ENCODE assay signal across 9 mouse cellular contexts in the genomic region with DNA sequence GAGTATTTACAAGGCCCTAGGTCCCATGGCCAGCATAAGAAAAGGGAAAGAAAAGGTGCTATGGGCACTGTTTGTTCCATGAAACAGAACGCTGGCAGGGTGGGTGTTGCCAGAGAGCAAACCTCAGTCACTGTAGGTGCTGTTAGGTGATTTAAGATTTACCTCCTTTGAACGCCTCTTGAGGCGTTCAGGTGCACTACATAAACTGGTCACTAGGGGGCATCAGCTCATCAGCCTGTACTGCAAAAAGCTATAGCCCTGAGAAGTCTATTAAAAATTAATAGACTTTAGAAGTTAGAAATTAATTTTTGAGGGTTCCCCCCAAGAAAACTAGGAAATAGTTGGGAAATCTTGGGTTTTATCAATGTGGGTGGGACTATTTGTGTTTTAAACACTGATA. TPM values are rescaled to one million over a fixed set of nuclear protein-coding genes. Genes with fewer than 3 reads are reported as not detected.
DNase-seq lines count a peak whose midpoint lies in the region; ATAC-seq and TF ChIP-seq lines count a peak whose summit lies in the region.
"Had no signal": no experiment of that assay in that cellular context is flagged by ENCODE, and none has a peak within 500 bp of the region (broad histone marks: within the 10 kb centered on the region; RNA-seq: fewer than 3 reads in every experiment).

No protein-coding gene starts in this region.

- H3K27ac ChIP-seq in forebrain, embryonic 14.5 days (ENCODE audit: low read depth, low read length) = no peak overlapping the region
- H3K27ac ChIP-seq in forebrain, embryonic 16.5 days (ENCODE audit: low read length) = no peak overlapping the region
- no peak overlapping the region; the same call in 1 of the 2 replicates for H3K27ac ChIP-seq in left cerebral cortex, adult 2 months
- H3K27ac ChIP-seq: lung, embryonic 15.5 days had no signal

- no peaks in the 10 kb centered on the region for H3K27me3 ChIP-seq in forebrain, embryonic 14.5 days (replicated peaks; ENCODE audit: control insufficient read depth, insufficient read depth, low read length)
- no peaks in the 10 kb centered on the region for H3K27me3 ChIP-seq in forebrain, embryonic 16.5 days (replicated peaks; ENCODE audit: control insufficient read depth, insufficient read depth, low read length)
- H3K27me3 ChIP-seq in splenic B cell, adult 2 months (ENCODE audit: control insufficient read depth, insufficient read depth, low read length, poor library complexity, severe bottlenecking) = no peaks in the 10 kb centered on the region
- H3K27me3 ChIP-seq: lung, embryonic 15.5 days had no signal

- DNase-seq in forebrain, embryonic 14.5 days (ENCODE audit: low spot score) = peak; percentile 86
- peak; percentile 84 for DNase-seq in adipocyte (ENCODE audit: low spot score)
- peak; percentile 75 for DNase-seq in embryo, embryonic 11 days
- DNase-seq in heart, postnatal 14 days = peak; percentile 76 to 89
- peak; percentile 79 to 83 for DNase-seq in left cerebral cortex, adult 2 months (ENCODE audit: extremely low spot score in 1 of 2, low spot score in 2 of 2)
- DNase-seq in splenic B cell, adult 2 months (ENCODE audit: low read depth, low spot score) = peak; percentile 90

- peak; percentile 99 for TF ChIP-seq CTCF in left cerebral cortex, adult 2 months (IDR thresholded peaks at IDR 0.05)

- no peak overlapping the region for H3K4me3 ChIP-seq in forebrain, embryonic 14.5 days (ENCODE audit: low read depth, low read length)
- no peak overlapping the region for H3K4me3 ChIP-seq in forebrain, embryonic 16.5 days (replicated peaks; ENCODE audit: low read length)
- no peak overlapping the region for H3K4me3 ChIP-seq in left cerebral cortex, adult 2 months
- H3K4me3 ChIP-seq: lung, embryonic 15.5 days had no signal

- WGBS in forebrain, embryonic 14.5 days = 1% methylated on average over 3 of the region's 3 CpGs
- WGBS in forebrain, embryonic 16.5 days = 2% methylated on average over 3 of the region's 3 CpGs

- no peak overlapping the region for H3K9ac ChIP-seq in forebrain, embryonic 14.5 days (ENCODE audit: low read length)
- H3K9ac ChIP-seq in forebrain, embryonic 16.5 days (replicated peaks; ENCODE audit: low read depth, low read length) = no peak overlapping the region
- H3K9ac ChIP-seq: lung, embryonic 15.5 days had no signal

- H3K4me2 ChIP-seq in forebrain, embryonic 14.5 days (ENCODE audit: low read length) = no peak overlapping the region
- no peak overlapping the region for H3K4me2 ChIP-seq in forebrain, embryonic 16.5 days (ENCODE audit: low read length)
- H3K4me2 ChIP-seq: lung, embryonic 15.5 days had no signal

- ATAC-seq in forebrain, embryonic 14.5 days = no peak
- ATAC-seq in forebrain, embryonic 16.5 days = no peak
- ATAC-seq in monocyte, adult 5-6 weeks (replicated peaks; ENCODE audit: insufficient number of reproducible peaks, low FRiP score, low TSS enrichment, poor library complexity, severe bottlenecking) = 0 out of 2 replicates have a peak, but pooled peaks have one; percentile 47

- H3K36me3 ChIP-seq in forebrain, embryonic 14.5 days (ENCODE audit: control insufficient read depth, insufficient read depth, low read length) = peaks cover 7% of the 10 kb centered on the region
- 0 out of 2 replicates have a peak, but pooled peaks cover 3% of the 10 kb centered on the region for H3K36me3 ChIP-seq in forebrain, embryonic 16.5 days (ENCODE audit: control insufficient read depth, insufficient read depth)
- no peaks in the 10 kb centered on the region for H3K36me3 ChIP-seq in splenic B cell, adult 2 months (ENCODE audit: control insufficient read depth, insufficient read depth, low read length, poor library complexity, severe bottlenecking)

- H3K4me1 ChIP-seq in forebrain, embryonic 14.5 days (ENCODE audit: control insufficient read depth, insufficient read depth, low read length) = no peaks in the 10 kb centered on the region
- H3K4me1 ChIP-seq in forebrain, embryonic 16.5 days (replicated peaks; ENCODE audit: control insufficient read depth, insufficient read depth, low read length) = peaks cover 18% of the 10 kb centered on the region

- H3K9me3 ChIP-seq in forebrain, embryonic 14.5 days (replicated peaks; ENCODE audit: control insufficient read depth, low read length) = no peaks in the 10 kb centered on the region
- no peaks in the 10 kb centered on the region for H3K9me3 ChIP-seq in forebrain, embryonic 16.5 days (ENCODE audit: control insufficient read depth, low read length)
- H3K9me3 ChIP-seq: lung, embryonic 15.5 days had no signal

- intact Hi-C loops in heart, postnatal 14 days (cut with DNase I) = loop anchor here (1.0 kb wide), 1 partner anchor 422 kb away; no protein-coding TSS in a partner anchor
- intact Hi-C loops in left cerebral cortex, adult 2 months (cut with DNase I) = loop anchor here (2.0 to 10.0 kb wide), 2 partner anchors 204 to 662 kb away; a partner anchor contains a TSS

RNA-seq across cellular contexts. Expression of a gene that starts 3.0 kb away (rescaled TPM):
- 20.5 and 25.6 TPM in 2 replicates for polyA plus RNA-seq in forebrain, embryonic 14.5 days (2014; fragmentation: Nextera tagmentation; extraction: Ambion mirVana)
- 24.4 and 25.3 TPM in 2 replicates for polyA plus RNA-seq in forebrain, embryonic 16.5 days (2015; fragmentation: Nextera tagmentation; extraction: Ambion mirVana)
- 10 to 100 TPM; 20.3 to 22.3 TPM for total RNA-seq in heart, postnatal 14 days (2021)
- 10 to 100 TPM; 31.3 to 42.2 TPM for total RNA-seq in left cerebral cortex, adult 2 months (2021)
- total RNA-seq in monocyte, adult 5-6 weeks (2017) = 0.19 to 4.2 TPM (median 1.3 TPM) in 3 replicates

RNA-seq across cellular contexts. Expression of a gene that starts 30.0 kb away (rescaled TPM):
- 235 and 238 TPM in 2 replicates for polyA plus RNA-seq in forebrain, embryonic 14.5 days (2014; fragmentation: Nextera tagmentation; extraction: Ambion mirVana)
- polyA plus RNA-seq in forebrain, embryonic 16.5 days (2015; fragmentation: Nextera tagmentation; extraction: Ambion mirVana) = 199 and 215 TPM in 2 replicates
- 10 to 100 TPM; 59.7 to 65.9 TPM for total RNA-seq in heart, postnatal 14 days (2021)
- total RNA-seq in left cerebral cortex, adult 2 months (2021) = 100 to 1,000 TPM; 217 to 237 TPM
- 260 to 307 TPM (median 290 TPM) in 3 replicates for total RNA-seq in monocyte, adult 5-6 weeks (2017)
